ENCODE assay signal across 20 mouse cellular contexts in genomic region chr1:171499856-171500255, GRCm38 (mm10). TPM values are rescaled to one million over a fixed set of nuclear protein-coding genes. Genes with fewer than 3 reads are reported as not detected.
"Had no signal": no experiment of that assay in that cellular context is flagged by ENCODE, and none has a peak within 500 bp of the region (broad histone marks: within the 10 kb centered on the region; RNA-seq: fewer than 3 reads in every experiment).

No protein-coding gene starts in this region.

- H3K9me3 ChIP-seq: kidney, embryonic 15.5 days; neural tube, embryonic 12.5 days had no signal

- ATAC-seq: intestine, embryonic 16.5 days had no signal

- H3K9ac ChIP-seq: kidney, embryonic 15.5 days; limb, embryonic 12.5 days; liver, embryonic 14.5 days; neural tube, embryonic 12.5 days had no signal

- H3K36me3 ChIP-seq: kidney, embryonic 15.5 days; limb, embryonic 12.5 days; neural tube, embryonic 12.5 days had no signal

- H3K4me3 ChIP-seq: kidney, embryonic 15.5 days; limb, embryonic 12.5 days; neural tube, embryonic 12.5 days had no signal

- H3K27me3 ChIP-seq: kidney, embryonic 15.5 days; limb, embryonic 12.5 days; neural tube, embryonic 12.5 days had no signal

- H3K4me2 ChIP-seq: kidney, embryonic 15.5 days; limb, embryonic 12.5 days; neural tube, embryonic 12.5 days had no signal

- DNase-seq: kidney, adult 2 months; kidney, postnatal 14 days; layer of hippocampus, postnatal 36 days; lung, adult 18-20 months; lung, postnatal 36 days; right cerebral cortex, postnatal 25 days; thymus, postnatal 25 days had no signal

- H3K27ac ChIP-seq: kidney, embryonic 15.5 days; limb, embryonic 12.5 days; liver, embryonic 14.5 days; neural tube, embryonic 12.5 days; stomach, postnatal 0 days had no signal

RNA-seq across cellular contexts. Expression of gene Itln1, which starts 35.2 kb away (rescaled TPM):
- total RNA-seq: layer of hippocampus, adult 8-10 months; layer of hippocampus, postnatal 36 days; left cerebral cortex, postnatal 36 days; liver, adult 2 months; megakaryocyte progenitor cell, adult 5-6 weeks; monocyte, adult 5-6 weeks had no signal
- polyA plus RNA-seq: kidney, adult 2 months; kidney, embryonic 15.5 days; limb, embryonic 12.5 days; liver, adult 2 months; liver, embryonic 14.5 days; lung, embryonic 16.5 days; neural tube, embryonic 12.5 days; urinary bladder, adult 2 months had no signal

RNA-seq across cellular contexts. Expression of gene Cd244a, which starts 59.1 kb away (rescaled TPM):
- total RNA-seq: layer of hippocampus, postnatal 36 days; left cerebral cortex, postnatal 36 days had no signal
- polyA plus RNA-seq: neural tube, embryonic 12.5 days had no signal
